Mouse (Mus musculus) spleen, postnatal 14 days (tissue): ENCODE data around the gene Ajm1.
"Not testable (repeated sequence)": the region's sequence is repeated elsewhere in the genome, so short reads cannot be mapped to it uniquely, and the experiment has no call there.

Source experiments
- DNase-seq, 2 experiments: peaks; one replicate each; pipeline ENCODE4 v3.0.0; 2021 to 2022; ENCODE audit warnings: low spot score in 2 of 2

The Ajm1 gene

DNA sequence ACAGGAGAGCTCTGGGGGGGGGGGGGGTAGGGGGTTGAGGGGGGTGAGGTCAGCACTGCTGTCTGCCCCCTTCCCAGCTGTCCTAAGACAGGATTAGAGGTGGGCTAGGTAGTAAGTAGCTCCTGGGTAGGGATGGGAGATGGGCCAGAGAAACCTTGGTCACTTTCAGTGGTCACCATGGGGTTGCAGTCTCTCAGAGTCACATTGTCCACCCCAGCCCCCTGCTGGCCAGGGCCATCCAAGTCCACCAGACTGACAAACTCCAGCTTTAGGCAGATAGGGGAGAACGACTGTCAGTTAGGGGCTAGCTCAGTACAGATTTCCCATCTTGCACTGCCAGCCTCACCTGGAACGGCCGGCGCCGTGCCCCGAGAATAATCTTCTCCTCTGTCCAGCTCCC is 15.0 kb downstream of the Ajm1 start:
- DNase-seq, result no peak

DNA sequence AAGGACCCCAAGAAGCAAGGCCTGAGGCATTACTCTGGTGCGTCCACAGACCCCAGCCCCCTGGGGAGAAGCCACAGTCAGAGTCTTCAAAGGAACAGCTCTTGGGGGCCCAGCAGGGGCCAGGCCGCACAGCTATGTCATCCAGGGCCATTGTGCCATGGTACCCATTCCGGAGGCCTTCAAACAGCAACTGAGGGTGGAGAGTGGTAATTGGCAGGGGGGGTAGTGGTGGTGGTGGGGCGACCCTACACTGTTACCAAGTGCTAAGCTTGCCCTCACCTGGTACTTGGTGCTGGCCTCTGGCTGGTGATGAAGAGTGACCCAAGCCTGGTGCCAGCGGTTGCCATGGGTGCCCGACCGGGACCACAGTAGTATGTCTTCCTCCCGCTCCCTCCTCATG is 15.8 kb downstream of the Ajm1 start:
- no peak for DNase-seq

DNA sequence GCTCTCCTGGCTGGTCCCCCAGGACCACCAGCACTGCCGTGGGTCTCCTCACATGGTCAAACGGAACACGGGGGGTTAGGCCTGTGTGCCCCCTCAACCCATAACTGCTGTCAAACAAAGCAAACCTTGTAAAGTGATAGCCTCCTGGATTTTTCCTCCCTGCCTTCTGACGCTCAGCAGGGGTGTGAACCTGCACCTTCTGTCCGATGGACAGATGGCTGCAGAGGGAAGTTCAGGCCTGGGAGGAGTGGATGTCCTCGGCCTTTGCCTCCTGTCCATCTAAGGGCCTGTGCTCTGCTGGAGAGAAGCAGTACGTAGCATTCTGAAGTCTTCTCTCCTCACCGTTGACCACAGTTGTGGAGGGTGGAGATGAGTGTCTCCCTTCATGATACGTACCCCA is 19.6 kb downstream of the Ajm1 start:
- DNase-seq, result no peak

DNA sequence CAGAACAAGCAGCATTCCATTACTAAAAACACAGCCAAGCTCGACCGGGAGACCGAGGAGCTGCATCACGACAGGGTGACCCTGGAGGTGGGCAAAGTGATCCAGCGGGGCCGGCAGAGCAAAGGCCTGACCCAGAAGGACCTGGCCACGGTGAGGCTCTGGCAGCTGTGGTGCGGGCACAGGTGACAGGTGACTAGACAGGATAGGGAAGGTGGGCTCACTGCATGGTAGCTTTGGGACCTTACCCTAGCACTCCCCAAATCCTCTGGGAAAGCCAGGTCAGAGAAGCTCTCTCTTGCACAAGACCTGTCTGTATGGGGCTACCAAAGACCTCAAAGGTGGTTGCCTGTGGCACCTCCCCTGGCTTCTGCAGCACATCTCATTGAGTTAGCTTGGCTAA is 21.0 kb downstream of the Ajm1 start:
- DNase-seq, result no peak

DNA sequence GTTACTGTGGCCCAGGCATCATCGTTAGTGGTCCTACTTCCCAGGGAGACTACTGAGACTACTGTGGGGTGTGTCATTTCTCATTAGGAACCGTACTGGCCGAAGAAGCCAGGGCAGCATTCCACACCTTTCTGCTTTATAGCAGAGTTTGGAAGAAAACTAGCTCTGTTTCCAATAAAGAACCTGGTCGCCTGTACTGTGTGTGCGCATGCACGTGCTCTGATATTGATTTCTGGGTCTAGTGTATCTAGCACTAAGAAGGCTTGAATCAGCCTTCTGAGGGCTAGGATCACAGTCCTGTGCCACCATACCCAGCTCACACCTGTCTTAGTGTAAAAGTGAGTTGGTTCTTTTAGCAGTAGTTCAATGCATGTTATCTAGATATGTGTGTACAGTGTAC is 22.8 kb downstream of the Ajm1 start:
- no peak for DNase-seq

DNA sequence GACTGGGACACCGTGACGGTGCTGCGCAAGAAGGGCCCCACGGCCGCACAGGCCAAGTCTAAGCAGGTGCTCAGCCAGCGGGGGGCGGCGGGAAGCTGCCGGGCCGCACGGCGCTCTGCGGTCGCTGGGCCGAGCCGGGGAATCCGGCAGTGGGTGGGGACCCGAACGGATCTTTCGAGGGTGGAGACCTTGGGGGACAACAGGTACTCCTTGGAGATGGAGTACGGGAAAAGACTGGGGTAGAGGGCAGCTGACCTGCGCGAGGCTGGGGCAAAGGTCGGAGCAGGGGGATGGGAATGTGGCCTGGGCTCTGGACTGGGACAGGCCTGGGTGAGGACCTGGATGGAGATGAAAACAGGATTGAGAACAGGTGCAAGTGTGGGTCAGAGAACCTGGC is 23.6 kb downstream of the Ajm1 start:
- no peak for DNase-seq

DNA sequence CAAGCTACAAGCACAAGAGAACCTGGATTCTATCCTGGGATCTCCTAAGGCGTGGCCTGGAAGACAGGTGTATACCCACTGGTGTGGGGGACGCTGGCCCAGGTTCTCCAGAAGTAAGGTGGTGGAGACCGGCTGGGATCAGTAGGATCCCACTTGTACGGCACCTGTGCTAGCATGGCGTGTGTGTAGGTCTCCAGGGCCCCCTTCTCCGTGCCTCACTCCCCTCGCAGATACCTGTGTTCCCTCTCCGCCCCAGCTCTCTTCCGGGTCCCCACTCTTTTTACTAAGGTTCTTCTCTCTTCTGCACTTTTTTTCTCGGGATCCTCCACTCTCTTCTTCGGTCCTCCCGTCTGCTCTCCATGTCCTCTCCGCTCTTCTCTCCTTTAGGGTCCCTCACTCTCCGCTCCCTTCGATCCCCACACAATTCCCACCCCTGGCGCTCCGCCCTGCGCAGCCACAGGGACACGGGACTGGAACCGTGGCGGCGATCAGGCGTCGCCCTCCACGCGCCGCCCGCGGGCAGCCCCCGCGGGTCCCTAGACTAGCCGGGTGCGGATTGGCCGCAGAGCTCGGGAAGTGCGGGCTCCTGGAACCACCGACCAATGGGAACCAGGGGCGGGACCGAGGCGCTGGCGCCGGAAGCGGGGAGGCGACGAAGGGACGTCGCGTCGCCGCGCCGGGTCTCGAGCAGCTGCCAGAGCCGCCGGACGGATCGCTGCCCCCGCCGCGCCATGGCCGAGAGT is 24.2 kb downstream of the Ajm1 start, which contains the start of gene Edf1:
TSS of gene Edf1 (plus strand) at position 627 of the 743 bp plus-strand sequence.
- peak; percentile 86 to 93 for DNase-seq

DNA sequence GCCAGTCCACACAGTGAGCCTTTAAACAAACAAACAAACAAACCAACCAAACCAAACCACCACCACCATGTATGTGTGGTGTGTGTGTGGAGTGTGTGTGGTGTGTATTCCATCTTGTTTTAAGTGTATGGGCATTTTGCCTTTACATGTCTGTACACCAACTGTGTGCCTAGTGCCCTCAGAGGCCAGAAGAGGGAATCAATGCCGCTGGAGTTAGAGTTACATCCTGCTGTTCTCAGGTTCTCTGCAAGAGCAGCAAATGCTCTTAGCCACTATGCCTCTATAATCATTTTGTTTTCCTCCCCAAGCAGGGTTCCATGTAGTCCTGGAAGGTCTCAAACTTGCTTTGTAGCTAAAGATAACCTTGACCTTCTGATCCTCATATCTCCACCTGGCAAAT is 25.3 kb downstream of the Ajm1 start:
- no peak for DNase-seq

DNA sequence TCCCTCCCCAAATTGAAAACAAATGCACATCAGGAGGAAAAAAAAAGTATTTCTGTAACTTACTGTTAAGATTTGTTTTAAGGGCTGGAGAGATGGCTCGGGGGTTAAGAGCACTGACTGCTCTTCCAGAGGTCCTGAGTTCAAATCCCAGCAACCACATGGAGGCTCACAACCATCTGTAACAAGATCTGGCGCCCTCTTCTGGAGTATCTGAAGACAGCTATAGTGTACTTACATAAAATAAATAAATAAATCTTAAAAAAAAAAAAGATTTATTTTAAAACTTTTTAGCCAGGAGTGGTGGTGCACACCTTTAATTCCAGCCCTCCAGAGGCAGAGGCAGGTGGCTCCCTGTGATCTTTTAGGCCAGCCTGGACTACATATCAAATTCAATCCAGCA is 26.1 kb downstream of the Ajm1 start:
- DNase-seq, result not testable (repeated sequence)

DNA sequence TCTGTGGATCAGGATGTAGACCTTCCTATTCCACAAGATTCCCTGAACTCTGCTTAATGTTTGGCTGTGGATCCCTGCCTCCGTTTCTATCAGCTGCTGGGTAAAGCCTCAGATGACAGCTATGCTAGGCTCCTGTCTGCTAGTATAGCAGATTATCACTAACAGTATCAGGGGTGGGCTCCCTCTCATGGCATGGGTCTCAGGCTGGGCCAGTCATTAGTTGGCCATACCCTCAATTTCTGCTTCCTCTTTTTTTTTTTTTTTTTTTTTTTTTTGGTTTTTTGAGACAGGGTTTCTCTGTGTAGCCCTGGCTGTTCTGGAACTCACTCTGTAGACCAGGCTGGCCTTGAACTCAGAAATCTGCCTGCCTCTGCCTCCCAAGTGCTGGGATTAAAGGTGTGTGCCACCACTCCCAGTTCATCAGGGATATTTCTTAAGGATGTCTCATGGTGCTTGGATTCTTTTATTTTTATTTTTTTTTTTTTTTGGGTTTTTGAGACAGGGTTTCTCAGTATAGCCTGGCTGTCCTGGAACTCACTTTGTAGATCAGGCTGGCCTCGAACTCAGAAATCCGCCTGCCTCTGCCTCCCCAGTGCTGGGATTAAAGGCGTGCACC is 28.3 kb downstream of the Ajm1 start:
- DNase-seq, result not testable (repeated sequence)

DNA sequence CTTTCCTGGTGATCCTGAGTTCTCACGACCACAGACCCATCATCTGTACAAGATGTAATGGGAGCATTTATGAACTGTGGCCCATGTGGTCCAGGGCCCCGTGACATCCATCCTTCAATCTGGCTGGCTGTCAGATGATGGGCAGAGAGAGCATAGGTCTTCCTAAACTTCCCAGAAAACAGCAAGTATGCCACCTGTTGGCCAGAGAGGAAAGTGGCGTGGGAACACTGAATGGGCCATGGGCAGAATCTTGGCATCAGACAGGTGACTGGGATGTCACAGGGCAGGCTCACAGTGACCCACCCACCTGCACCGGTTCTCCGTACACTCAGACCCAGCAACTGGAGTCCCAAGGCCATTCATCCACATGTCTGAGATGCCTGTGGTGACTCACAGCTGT is 30.4 kb downstream of the Ajm1 start:
- peak in 1 of 2 experiments; percentile 35 for DNase-seq

DNA sequence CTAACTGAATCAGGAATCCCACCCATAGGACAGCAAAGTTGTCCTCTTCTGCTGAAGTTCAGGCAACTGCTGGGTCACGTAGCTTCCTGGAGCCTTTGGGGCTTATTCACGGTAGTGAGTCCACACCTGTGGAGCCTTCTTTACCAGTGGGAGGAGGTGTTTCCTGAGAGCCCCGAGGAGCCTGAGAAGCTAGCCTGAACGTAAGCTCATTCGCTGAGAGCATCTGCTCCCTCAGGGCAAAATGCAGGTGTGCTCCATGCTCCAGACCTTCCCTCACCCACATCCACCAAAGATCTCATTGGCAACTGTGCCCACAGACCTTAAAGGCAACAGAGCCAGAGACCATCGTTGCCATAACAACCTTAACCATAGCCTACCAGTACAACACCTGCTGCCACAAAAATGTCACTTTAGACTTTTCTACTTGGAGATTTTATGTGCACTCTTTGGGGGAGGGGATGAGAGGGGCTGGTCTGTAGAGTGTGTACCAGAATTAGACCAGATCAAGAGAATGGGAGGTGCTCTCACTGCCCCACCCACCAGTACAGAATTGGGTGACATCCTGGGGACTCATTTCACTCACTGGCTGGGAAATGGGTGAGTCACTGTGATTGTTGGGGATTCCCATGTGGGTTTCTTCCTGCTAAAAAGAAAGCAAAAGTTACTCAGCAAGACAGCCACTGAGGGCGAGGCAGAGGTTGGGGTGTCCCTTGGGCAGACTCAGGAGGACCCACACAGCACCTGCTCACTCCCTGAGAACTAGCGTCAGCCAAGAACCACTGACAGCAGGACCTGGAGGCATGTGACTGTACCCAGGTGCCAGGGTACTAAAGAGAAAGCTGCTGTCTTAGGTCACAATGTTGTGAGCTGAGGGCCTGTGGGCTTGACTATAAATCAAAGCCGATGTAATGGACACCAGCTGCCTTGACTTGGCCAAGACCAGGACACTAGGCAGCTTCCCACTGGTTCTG is 32.3 kb downstream of the Ajm1 start:
- no peak for DNase-seq

DNA sequence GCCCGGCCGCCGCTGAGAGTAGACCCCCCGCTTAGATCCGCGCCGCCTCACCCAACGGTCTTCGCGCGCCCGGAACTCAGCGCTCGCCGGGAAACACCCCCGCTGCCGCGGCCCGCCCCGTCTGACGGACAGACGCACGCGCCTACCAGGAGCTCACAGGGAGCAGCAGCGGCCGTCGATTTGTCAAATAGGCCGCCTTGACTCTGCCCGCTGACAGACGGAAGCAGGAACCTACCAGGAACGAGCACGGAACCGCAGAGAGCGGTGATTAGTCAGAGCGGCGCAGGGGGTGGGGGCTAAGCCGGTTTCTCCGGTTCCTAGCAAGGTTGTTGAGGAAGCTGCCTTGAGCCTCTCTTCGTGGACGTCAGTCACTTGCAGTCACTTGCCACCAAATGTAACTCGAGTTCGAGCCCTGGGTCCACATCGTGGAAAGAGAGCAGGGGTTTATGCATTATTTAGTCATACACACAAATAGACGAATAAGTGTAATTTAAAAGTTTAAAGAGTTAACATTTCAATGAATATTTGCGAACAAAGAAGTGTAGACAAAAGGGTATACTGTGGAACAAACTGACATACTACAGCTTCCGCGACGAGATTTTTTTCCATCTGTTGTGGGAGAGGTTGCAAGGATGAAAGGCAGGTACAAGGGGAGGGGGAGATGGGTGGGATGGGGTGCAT is 34.6 kb downstream of the Ajm1 start, which contains the start of gene Traf2:
TSS of gene Traf2 (minus strand) at position 130 of the 681 bp plus-strand sequence.
- DNase-seq, result peak; percentile 96 to 97

DNA sequence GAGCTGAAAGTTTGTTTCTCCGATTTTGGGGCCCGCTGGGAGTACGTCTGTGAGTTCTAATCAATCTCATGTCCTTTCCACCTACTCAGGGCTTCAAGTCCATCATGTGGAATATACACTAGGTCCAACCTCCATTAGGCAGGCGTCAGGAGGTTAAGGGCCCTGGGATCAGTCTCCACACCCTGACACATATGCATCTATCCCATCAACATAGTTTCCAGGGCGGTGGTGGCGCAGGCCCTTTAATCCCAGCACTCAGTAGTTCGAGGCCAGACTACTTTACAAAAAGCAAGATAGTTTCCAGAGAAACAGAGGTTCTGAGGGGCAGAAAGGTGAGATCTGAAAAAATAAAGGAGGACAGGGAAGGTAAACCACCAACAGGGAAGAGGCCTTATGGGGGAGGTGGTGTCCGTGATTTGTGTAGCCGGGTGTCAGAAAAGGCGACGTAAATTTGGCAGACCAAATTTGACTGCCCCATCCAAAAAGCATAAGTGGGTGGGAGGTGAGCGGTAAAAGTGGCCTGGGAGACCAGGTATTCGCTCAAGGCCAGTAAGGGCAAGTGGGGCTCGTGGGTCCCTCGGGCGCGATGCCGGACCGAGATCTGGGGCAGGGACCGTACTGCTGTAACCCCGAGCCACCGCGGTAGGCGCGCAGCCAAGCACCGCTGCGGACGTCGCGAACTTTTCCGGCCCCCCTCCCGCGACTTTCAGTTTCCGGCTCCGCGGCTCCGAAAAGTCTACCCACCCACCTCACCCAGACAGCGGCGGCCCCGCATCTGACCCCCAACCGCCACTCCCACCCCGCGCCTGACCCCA is 35.4 kb downstream of the Ajm1 start:
- DNase-seq, result no peak

DNA sequence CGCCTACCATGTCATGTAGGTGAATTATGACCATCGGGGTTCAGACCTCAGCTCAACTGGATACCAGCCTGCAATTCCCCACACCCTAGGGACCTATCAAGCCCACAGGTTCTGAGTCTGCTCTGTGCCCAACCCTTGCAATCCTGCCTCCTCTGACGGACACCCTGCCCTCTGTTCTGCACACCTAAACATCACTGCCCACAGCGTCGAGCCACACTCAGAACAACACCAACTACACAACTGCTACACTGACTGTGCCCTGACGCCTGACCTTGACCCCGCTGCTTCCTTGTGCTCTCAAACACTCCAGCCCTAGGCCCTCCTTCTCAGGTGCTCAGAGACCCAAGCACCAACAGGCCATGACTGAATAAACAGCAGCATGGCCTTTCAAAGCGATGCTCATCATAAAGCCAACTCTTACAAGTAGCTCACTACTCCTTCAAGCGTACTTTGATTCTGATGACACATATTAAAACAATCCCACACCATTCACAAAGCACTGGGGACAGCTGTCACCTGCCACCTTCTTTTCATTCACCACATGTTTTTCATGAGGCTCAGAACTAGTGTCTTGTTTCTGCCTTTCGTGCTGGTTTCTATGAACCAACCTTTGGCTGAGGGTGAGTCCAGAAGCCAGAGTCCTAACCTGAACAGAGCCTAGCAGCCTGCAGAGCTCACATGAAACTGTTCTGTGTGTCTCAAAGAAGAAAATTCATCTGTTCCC is 39.8 kb downstream of the Ajm1 start:
- no peak for DNase-seq

DNA sequence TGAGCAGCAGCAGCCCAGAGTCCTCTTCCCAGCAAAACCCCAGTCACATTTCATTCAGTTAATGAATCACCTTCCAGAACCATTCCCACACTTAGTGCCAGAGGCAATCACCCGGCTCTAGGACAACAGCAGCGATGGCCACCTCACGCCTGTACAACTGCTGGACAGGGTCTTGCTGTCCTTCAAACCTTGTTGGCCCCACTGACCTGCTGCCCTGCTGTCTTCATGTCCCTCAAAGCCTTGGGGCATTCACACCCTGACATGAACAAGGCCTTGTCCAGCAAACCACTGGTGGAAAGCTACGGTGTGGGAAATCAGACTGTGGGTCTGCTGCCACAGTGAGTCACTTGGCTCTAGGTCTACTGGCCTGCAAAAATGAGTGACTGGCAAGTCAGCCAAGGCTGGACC is 41.0 kb downstream of the Ajm1 start:
- no peak for DNase-seq

DNA sequence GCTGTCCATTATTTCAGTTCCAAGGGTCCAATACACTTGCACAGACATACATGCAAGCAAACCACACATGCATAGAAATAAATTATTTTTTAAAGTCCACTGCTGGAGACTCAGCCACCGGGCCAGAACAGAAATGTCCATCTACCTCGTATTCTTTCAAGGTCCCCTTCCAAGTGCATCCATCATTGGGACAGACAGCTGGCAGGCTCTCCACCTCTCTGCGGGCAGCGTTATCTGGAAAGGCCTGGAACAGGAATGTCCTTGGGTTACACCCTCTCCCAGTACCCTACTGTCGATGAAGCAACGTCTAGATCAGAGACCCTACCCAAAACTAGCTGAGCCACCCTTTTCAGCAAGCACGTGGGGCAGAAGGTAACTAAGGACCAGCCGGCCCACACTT is 45.0 kb downstream of the Ajm1 start:
- DNase-seq, result no peak

DNA sequence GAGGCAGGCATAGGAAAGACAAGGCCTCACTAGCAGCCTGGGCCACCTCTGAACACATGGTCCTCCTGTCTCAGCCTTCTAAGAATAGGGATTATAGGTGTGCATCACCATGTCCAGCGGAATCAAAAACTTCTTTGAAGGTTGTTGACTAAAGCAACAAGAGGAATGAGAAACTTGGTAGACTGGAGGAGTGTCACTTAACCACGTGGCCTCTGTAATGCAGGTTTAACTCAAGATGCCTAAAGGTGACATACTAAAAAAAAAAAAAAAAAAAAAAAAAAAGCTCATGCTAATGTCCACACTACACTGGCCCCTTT is 46.7 kb downstream of the Ajm1 start:
- DNase-seq, result no peak

DNA sequence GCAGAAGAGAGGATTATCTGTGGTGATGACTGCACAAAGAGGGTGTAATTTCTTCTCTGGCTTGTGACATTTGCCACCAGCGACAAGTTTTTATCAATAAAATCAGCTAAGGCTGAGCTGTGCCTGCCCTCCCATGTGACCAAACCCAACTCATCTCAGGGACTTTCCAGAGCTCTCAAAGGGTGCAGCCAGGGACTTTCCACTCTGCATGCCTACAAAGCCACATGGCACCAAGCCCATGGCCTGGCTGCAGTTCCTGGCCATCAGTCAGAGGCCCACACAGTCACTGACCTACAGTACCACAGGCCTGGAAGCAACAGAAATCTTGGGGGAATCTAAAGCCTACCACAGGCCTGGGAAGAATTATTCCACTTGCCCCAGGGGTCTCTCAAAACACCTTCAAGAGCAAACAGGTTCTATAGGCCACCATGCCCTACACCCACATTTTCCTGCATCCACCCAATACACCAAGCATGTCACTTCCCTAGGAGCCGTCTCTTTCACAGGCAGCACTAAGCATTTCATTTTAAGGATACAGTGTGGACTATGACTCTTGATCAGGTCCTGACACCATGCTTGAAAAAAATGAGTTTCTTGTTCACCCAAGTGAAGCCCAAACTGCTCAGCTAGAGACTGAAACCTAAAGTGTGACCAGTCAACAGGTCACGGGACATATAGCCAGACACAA is 47.2 kb downstream of the Ajm1 start:
- peak in 1 of 2 experiments; percentile 39 for DNase-seq

DNA sequence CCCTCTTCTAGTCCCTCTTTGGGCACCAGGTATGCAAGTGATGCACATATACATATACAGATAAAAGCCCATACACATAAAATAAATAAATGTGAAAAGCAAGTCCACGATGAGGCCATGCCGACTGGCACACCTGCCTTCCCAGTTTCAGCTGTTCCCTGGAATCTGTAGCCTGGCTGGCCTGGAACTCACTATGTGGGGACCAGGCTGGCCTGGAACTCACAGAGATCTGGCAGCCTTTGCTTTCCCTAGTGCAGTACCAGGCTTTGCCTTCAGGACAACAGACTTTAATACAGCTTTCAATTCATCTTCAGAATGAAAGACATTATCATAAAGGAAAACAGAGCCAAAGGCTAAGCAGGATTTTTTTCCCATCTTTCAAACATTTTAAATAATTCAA is 47.9 kb downstream of the Ajm1 start:
- no peak for DNase-seq
